Mouse (Mus musculus) bone marrow macrophage, adult 2 months (primary cell): ENCODE results near the gene Pla2g4f. TPM values are rescaled to one million over a fixed set of nuclear protein-coding genes. Genes with fewer than 3 reads are reported as not detected.

ENCODE experiments used
- H3K27ac ChIP-seq: 2 replicates; pipeline ENCODE4 v1.5.1; 2012; ENCODE audit warnings: low read depth, low read length; ENCODE audit not compliant: insufficient read depth
- H3K4me1 ChIP-seq: 2 replicates; pipeline ENCODE4 v1.6.1; 2012; ENCODE audit warnings: low read length; ENCODE audit not compliant: control insufficient read depth, insufficient read depth
- H3K4me3 ChIP-seq: 2 replicates; pipeline ENCODE4 v1.5.1; 2012; ENCODE audit warnings: mild to moderate bottlenecking, low read length, moderate library complexity; ENCODE audit not compliant: insufficient read depth
- CTCF ChIP-seq: IDR thresholded peaks from 2 replicates; pipeline ENCODE4 v1.5.1; 2012; ENCODE audit warnings: low read depth, mild to moderate bottlenecking, low read length, moderate library complexity
- POLR2A ChIP-seq: IDR thresholded peaks from 2 replicates; pipeline ENCODE4 v1.6.1; 2012; ENCODE audit warnings: mild to moderate bottlenecking, low read depth, low read length, borderline replicate concordance
- polyA plus RNA-seq: library from polyadenylated mRNA; stranded (reverse); fragments of >200 nt; gene quantifications from 2 replicates; pipeline ENCODE4 v1.2.4, GENCODE M21; 2012; ENCODE audit not compliant: missing spikeins, insufficient read depth, insufficient read length

Pla2g4f gene
- polyA plus RNA-seq, 1 experiment, result not detected

DNA sequence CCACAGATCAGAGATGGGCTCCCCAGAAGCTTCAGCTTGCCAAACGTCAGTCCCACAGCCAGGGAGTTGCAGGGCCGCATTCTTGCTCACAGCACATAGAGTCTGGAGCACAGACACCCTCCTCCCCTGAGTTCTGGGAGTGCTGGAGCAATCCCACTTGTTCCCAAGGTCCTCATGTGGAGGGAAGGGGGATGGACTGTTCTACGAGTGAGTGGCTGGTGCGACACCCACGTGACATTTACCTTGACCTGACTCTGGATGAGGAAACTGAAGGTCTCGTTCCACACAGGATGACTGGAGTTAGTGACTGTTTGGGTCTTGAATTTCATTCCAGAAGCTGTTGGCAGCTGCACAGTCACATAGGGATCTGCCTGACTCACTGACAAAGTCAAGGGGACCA, 30.4 kb downstream of the Pla2g4f start:
- TF ChIP-seq CTCF (no peak), POLR2A (no peak)
- Histone ChIP-seq H3K4me1 (no peaks in the 10 kb centered on the region), H3K27ac (no peak overlapping the region), H3K4me3 (no peak overlapping the region)

- no peak overlapping the region for H3K4me3 ChIP-seq
- H3K27ac ChIP-seq, result no peak overlapping the region
- no peak for TF ChIP-seq POLR2A
- no peak for TF ChIP-seq CTCF
- no peaks in the 10 kb centered on the region for H3K4me1 ChIP-seq
Measured at GRCm38 (mm10) chr2:120281221-120281620, 32.7 kb downstream of the Pla2g4f start.

DNA sequence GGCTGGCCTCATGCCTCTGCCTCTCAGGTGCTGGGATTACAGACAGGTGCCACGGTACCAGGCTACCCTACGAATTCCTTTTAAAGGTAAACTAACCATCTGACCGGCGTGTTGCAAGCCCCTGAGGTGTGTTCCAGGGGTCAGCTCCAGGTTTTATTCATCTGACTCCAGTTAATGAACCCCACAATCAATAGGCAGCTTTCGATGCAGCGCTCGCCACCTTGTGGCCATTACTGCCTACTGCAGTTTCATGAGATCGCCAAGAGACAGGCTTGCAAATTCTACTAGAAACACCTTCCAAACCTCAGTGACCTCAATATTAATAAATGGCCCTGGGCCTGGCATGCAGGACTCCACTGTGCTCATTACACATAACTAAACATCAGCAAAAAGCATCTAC, 34.0 kb downstream of the Pla2g4f start:
- TF ChIP-seq POLR2A, result no peak
- TF ChIP-seq CTCF, result peak; percentile 91
- Histone ChIP-seq H3K27ac (no peak overlapping the region), H3K4me1 (no peaks in the 10 kb centered on the region), H3K4me3 (no peak overlapping the region)

DNA sequence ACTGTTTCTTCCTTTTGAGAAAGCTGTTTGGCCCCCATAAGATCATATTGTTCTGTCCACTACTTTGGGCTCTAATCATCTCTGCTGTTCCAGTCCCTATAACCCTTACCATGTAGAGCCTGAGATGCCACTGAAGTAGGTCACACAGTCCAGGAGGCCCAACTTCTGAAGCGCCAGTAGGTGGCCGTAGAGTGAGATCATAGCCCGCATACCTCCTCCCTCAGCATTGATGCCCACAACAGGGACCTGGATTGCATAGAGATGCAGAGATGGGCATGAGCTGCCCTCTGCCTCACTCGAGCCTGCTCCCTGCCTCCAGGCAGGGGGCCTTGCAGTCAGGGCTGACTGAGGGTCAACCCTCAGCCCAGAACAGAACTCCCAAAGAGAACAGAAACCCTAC, 37.0 kb downstream of the Pla2g4f start:
- no peak overlapping the region for H3K27ac ChIP-seq
- no peak for TF ChIP-seq CTCF
- H3K4me1 ChIP-seq, result no peaks in the 10 kb centered on the region
- H3K4me3 ChIP-seq, result no peak overlapping the region

- H3K4me1 ChIP-seq, result no peaks in the 10 kb centered on the region
- no peak for TF ChIP-seq POLR2A
- TF ChIP-seq CTCF, result no peak
- H3K4me3 ChIP-seq, result no peak overlapping the region
- H3K27ac ChIP-seq, result no peak overlapping the region
Measured at GRCm38 (mm10) chr2:120268635-120269034, 45.3 kb downstream of the Pla2g4f start.

DNA sequence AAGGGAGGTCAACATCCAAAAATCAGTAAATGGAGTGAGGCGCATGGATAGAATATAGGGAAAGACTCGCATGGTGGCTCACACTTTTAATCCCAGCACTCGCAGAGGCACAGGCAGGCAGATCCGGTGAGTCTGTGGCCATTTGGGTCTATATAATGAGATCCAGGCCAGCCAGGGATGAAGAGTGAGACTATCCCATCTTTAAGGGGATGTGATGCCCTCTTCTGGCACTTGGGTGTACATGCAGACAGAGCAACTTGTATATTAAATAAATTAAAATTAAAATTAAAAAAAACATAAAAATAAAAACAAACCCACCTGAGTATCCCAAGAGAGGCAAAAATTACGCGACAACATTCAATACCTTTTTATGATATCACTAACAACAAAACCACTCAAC, 48.4 kb downstream of the Pla2g4f start:
- H3K4me3 ChIP-seq, result no peak overlapping the region
- TF ChIP-seq CTCF, result no peak
- no peak for TF ChIP-seq POLR2A

DNA sequence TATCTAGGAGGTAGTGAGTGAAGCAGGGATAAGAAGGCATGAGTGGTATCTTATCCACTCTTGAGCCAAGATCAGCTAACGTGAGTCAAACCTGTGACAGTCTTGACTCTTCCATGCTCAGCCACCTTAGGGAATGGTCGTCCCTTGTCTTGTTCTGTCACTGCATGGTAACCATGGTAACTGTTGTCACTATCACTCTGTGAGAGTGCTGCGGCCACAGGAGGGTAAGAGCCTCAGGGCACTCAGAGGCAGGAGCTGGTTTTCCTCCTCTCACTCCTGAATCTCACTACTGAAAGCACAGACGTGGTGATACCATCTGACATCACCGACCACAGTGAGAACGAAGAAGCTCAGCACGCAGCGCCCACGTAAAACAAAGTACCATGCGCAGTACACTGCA, 49.1 kb downstream of the Pla2g4f start:
- Histone ChIP-seq H3K4me3 (no peak overlapping the region), H3K4me1 (no peaks in the 10 kb centered on the region), H3K27ac (no peak overlapping the region)
- TF ChIP-seq CTCF, result no peak
- no peak for TF ChIP-seq POLR2A

More for the DNA sequence above, 48.4 kb downstream of the Pla2g4f start:
- Histone ChIP-seq H3K27ac (no peak overlapping the region), H3K4me1 (no peaks in the 10 kb centered on the region)

GRCm38 (mm10) chr2:120262876-120263275, 51.1 kb downstream of the Pla2g4f start:
- no peak overlapping the region for H3K27ac ChIP-seq
- no peak overlapping the region for H3K4me3 ChIP-seq
- no peaks in the 10 kb centered on the region for H3K4me1 ChIP-seq
- no peak for TF ChIP-seq POLR2A
- TF ChIP-seq CTCF, result no peak

GRCm38 (mm10) chr2:120261346-120261745, 52.6 kb downstream of the Pla2g4f start:
- Histone ChIP-seq H3K4me1 (no peaks in the 10 kb centered on the region), H3K27ac (no peak overlapping the region), H3K4me3 (no peak overlapping the region)
- no peak for TF ChIP-seq POLR2A
- TF ChIP-seq CTCF, result no peak

DNA sequence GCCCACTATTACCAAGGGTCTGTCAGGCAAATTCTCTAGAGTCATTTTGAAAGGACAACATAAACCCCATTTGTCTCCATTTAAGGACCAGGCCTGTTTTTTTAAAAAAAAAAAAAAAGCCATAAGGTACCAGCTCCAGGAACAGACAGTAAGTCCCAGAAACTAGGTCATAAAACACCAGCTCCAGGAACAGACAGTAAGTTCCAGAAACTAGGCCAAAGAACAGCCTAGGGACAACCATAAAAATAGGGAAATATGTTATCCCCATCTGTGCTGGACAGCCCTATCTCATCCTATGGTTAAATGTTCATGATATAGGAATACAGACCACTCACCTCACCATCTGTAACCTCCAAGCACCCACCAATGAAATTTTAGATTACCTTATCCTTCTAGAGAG, 57.7 kb downstream of the Pla2g4f start:
- Histone ChIP-seq H3K27ac (no peak overlapping the region), H3K4me3 (no peak overlapping the region), H3K4me1 (no peaks in the 10 kb centered on the region)
- TF ChIP-seq POLR2A (no peak), CTCF (no peak)

DNA sequence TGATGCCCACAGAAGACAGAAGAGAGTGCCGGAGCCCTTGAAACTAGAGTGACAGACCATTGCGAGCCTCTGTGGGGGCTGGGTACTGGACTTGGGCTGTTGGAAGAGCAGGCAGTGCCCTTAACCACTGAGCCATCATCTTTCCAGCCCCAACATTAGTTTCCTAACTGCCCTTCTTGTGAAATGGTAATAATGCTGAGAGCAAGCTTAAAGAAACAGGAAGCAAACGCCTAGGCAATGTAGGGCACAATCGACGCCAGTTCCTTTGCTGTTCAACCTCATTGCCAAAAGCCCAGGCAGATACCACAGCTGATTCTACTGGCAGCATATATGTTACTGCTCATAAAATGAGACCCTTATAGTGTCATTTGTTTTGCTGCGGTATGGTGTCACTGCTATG, 61.3 kb downstream of the Pla2g4f start:
- no peak overlapping the region for H3K27ac ChIP-seq
- H3K4me3 ChIP-seq, result no peak overlapping the region
- no peak for TF ChIP-seq POLR2A
- TF ChIP-seq CTCF, result no peak
- no peaks in the 10 kb centered on the region for H3K4me1 ChIP-seq

Other genes starting within 250 kb of the Pla2g4f start
- gene Ehd4, start 159.6 kb downstream of the Pla2g4f start, polyA plus RNA-seq, result 327 and 347 TPM in 2 replicates
- gene Pla2g4e, start 68.8 kb downstream of the Pla2g4f start, polyA plus RNA-seq, result not detected in 2 replicates
- not detected in 2 replicates for gene Pla2g4d, start 25.0 kb downstream of the Pla2g4f start, polyA plus RNA-seq
- 61.7 and 72.9 TPM in 2 replicates for gene Vps39, start 39.0 kb upstream of the Pla2g4f start, polyA plus RNA-seq
- gene Ganc, start 89.7 kb upstream of the Pla2g4f start, polyA plus RNA-seq, result 10.4 and 15.5 TPM in 2 replicates
- gene Tmem87a, start 89.9 kb upstream of the Pla2g4f start, polyA plus RNA-seq, result 35.3 and 37.1 TPM in 2 replicates
- gene Capn3, start 141.9 kb upstream of the Pla2g4f start, polyA plus RNA-seq, result 0.45 TPM in 1 of 2 replicates, not detected in the other
- gene Zfp106, start 249.7 kb upstream of the Pla2g4f start, polyA plus RNA-seq, result 66.2 and 79.1 TPM in 2 replicates